Mouse (Mus musculus) kidney, postnatal 14 days (tissue): ENCODE data around the gene Kidins220.
A peak's percentile ranks its signal among the peaks of the same experiment; 100 is the strongest.

Experiments used
- DNase-seq: peaks from one replicate; pipeline ENCODE4 v3.0.0; 2022; ENCODE audit warnings: mixed read lengths

Kidins220 gene

GRCm38 (mm10) chr12:25093241-25093774 is 118.6 kb downstream of the Kidins220 start:
- peak; percentile 73 for DNase-seq

- DNase-seq = peak; percentile 37
These were observed 120.1 kb downstream of the Kidins220 start for GRCm38 (mm10) chr12:25094621-25095521.

GRCm38 (mm10) chr12:25095538-25095937 is 120.8 kb downstream of the Kidins220 start:
- DNase-seq = no peak

- peak; percentile 99 for DNase-seq
These were observed 121.4 kb downstream of the Kidins220 start for GRCm38 (mm10) chr12:25095974-25096639.

- DNase-seq = peak; percentile 66
These were observed 121.9 kb downstream of the Kidins220 start for GRCm38 (mm10) chr12:25096640-25097051.

- no peak for DNase-seq
These were observed 122.2 kb downstream of the Kidins220 start, which contains the start of gene Id2 for GRCm38 (mm10) chr12:25097052-25097209. Id2 (minus strand) TSS chr12:25097140.

GRCm38 (mm10) chr12:25097210-25098160 is 122.8 kb downstream of the Kidins220 start:
- DNase-seq = peak; percentile 88

GRCm38 (mm10) chr12:25098161-25098550 is 123.4 kb downstream of the Kidins220 start:
- no peak for DNase-seq

GRCm38 (mm10) chr12:25098561-25099312 is 124.0 kb downstream of the Kidins220 start:
- peak; percentile 97 for DNase-seq

- DNase-seq = peak; percentile 81
These were observed 124.5 kb downstream of the Kidins220 start for GRCm38 (mm10) chr12:25099313-25099562.

- DNase-seq = peak; percentile 65
These were observed 125.1 kb downstream of the Kidins220 start for GRCm38 (mm10) chr12:25099563-25100408.

- peak; percentile 74 for DNase-seq
These were observed 125.9 kb downstream of the Kidins220 start for GRCm38 (mm10) chr12:25100411-25101217.

- peak; percentile 51 for DNase-seq
These were observed 126.7 kb downstream of the Kidins220 start for GRCm38 (mm10) chr12:25101389-25101788.

GRCm38 (mm10) chr12:25103911-25104310 is 129.2 kb downstream of the Kidins220 start:
- peak; percentile 40 for DNase-seq

- no peak for DNase-seq
These were observed 129.8 kb downstream of the Kidins220 start for GRCm38 (mm10) chr12:25104541-25104940.

- peak; percentile 61 for DNase-seq
These were observed 134.1 kb downstream of the Kidins220 start for GRCm38 (mm10) chr12:25108865-25109264.

GRCm38 (mm10) chr12:25109971-25110681 is 135.4 kb downstream of the Kidins220 start:
- DNase-seq = peak; percentile 76

GRCm38 (mm10) chr12:25110682-25111078 is 136.0 kb downstream of the Kidins220 start:
- no peak for DNase-seq
